Mouse (Mus musculus): ENCODE data around the gene Nr2c2ap. TPM values are rescaled to one million over a fixed set of nuclear protein-coding genes. Genes with fewer than 3 reads are reported as not detected.

Nr2c2ap gene
- 13.8 and 14.8 TPM in 2 replicates for polyA plus RNA-seq (2012; rRNA removed)

DNA sequence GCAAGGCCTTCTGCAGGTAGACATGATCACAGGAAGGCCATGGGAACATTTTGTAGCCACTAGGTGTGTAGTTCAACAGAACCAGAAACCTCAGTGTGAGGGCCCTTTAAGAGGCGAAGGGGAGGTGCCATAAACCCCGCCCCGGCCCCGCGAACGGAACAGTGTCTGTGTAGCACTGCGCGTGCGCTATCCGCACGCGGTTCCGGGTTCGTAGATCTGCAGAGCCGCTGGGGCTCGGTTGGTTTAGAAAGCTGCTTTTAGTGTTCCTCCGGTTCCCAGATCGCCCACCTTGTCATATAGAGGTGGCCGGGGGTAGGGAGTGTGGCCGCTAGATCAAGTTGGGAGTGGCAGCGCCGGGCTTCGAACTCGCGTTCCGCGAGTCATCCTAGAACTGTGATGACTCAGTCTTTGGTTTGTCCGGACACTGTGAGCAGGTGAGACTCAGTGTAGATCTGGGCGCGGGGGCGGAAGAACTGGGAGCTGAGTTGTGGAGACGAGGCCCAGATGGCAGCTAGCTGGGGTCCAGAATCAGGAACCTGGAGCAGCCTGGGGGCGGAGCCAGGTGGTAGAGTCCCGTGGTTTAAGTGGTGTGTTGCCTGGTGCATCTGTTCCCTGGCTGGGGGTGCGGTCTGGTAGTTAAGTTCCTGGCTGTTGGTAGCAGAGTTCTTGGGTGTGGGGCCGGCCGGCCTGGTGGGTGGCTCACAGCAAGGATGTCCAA lies at the start of gene Nr2c2ap:
Gene Nr2c2ap, plus strand, starts transcription at position 168 of the 718 bp plus-strand sequence.
- no peaks in the 10 kb centered on the region for H3K27me3 ChIP-seq (replicated peaks; ENCODE audit: control insufficient read depth, insufficient read depth, low read length)
- DNase-seq = peak; percentile 90
- H3K4me1 ChIP-seq (ENCODE audit: control insufficient read depth, insufficient read depth, low read length) = peaks cover 9% of the 10 kb centered on the region; the same call in 1 of the 2 replicates
- no peak for TF ChIP-seq CTCF (conservative IDR thresholded peaks at IDR 0.05; ENCODE audit: insufficient read depth, insufficient read length, low read depth, low read length)
- no peak for TF ChIP-seq POLR2A (IDR thresholded peaks at IDR 0.05; ENCODE audit: low read depth, low read length)
- no peaks in the 10 kb centered on the region for H3K36me3 ChIP-seq (ENCODE audit: control insufficient read depth, insufficient read depth, low read length)
- peak within 1 kb of the TSS; percentile 66 for H3K4me3 ChIP-seq (ENCODE audit: insufficient read depth, low read depth, low read length)
- H3K27ac ChIP-seq (ENCODE audit: insufficient read depth, low read depth, low read length) = no peak within 1 kb of the TSS
- 2% methylated on average over 37 of the region's 37 CpGs for WGBS

GRCm38 (mm10) chr8:70081976-70082375 lies 49.2 kb upstream of the Nr2c2ap start:
- Histone ChIP-seq H3K36me3 (ENCODE audit: control insufficient read depth, insufficient read depth, low read length) (no peaks in the 10 kb centered on the region), H3K27ac (ENCODE audit: insufficient read depth, low read depth, low read length) (no peak overlapping the region), H3K4me1 (ENCODE audit: control insufficient read depth, insufficient read depth, low read length) (no peaks in the 10 kb centered on the region), H3K4me3 (ENCODE audit: insufficient read depth, low read depth, low read length) (no peak overlapping the region), H3K27me3 (replicated peaks; ENCODE audit: control insufficient read depth, insufficient read depth, low read length) (no peaks in the 10 kb centered on the region)
- WGBS = 86% methylated on average over 2 of the region's 2 CpGs
- DNase-seq = no peak
- no peak for TF ChIP-seq CTCF (conservative IDR thresholded peaks at IDR 0.05; ENCODE audit: insufficient read depth, insufficient read length, low read depth, low read length)
- no peak for TF ChIP-seq POLR2A (IDR thresholded peaks at IDR 0.05; ENCODE audit: low read depth, low read length)

DNA sequence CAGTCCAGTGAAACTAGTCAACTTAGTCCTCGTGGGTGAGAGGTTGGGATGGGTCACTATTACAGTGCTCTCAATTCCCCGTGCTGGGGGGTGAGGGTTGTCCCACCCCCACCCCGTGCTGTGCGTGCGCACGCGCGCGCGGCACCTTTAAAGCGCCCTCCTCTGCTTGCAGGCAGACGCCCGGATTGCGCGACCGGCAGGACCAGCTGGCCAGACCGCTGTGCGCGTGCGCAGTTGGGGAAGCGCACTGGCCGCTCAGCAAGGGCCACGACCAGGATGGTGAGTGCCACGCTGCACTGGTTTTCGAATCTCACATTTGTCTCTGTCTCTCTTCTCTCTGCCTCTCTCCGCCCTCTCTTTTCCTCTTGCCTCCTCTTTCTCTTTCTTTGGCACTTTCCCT lies 47.8 kb upstream of the Nr2c2ap start, which contains the start of gene Hapln4:
Gene Hapln4, plus strand, starts transcription at position 173 of the 400 bp plus-strand sequence.
- Histone ChIP-seq H3K27ac (ENCODE audit: insufficient read depth, low read depth, low read length) (no peak within 1 kb of the TSS), H3K27me3 (replicated peaks; ENCODE audit: control insufficient read depth, insufficient read depth, low read length) (no peaks in the 10 kb centered on the region), H3K36me3 (ENCODE audit: control insufficient read depth, insufficient read depth, low read length) (no peaks in the 10 kb centered on the region), H3K4me1 (ENCODE audit: control insufficient read depth, insufficient read depth, low read length) (no peaks in the 10 kb centered on the region), H3K4me3 (ENCODE audit: insufficient read depth, low read depth, low read length) (no peak within 1 kb of the TSS)
- no peak for TF ChIP-seq POLR2A (IDR thresholded peaks at IDR 0.05; ENCODE audit: low read depth, low read length)
- no peak for TF ChIP-seq CTCF (conservative IDR thresholded peaks at IDR 0.05; ENCODE audit: insufficient read depth, insufficient read length, low read depth, low read length)
- under 1% methylated on average over 26 of the region's 26 CpGs for WGBS
- peak; percentile 67 for DNase-seq

DNA sequence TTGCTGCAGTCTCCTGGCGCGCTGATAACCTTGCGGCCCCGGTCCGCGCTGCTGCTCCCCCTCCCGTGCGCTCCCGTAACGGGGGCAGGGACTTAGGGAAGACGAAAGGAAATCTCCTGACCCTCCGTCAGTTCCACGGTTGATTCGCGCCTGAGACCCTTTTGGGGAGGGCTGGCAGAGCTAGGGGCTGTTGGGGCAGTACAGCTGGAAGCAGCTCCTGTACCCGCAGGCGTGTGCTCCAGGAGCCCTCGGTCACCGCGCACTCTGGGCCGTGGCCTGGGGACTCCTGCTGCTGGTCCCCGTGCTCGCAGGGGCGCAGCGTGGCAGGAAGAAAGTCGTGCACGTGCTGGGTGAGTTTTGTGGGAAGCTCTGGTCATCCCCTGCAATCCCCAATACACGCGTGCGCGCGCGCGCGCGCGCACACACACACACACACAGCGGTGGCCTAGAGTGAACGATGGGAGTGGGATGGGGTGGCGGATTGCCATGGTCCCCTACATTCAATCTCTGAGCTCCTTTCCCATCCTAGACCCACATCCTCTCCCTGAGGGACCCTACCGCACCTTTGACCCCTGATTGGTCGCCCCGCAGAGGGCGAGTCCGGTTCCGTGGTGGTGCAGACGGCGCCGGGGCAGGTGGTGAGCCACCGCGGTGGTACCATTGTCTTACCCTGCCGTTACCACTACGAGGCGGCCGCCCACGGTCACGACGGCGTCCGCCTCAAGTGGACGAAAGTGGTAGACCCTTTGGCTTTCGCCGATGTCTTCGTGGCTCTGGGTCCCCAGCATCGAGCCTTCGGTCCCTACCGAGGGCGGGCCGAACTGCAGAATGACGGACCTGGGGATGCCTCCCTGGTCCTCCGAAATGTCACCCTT lies 46.7 kb upstream of the Nr2c2ap start:
- TF ChIP-seq POLR2A (IDR thresholded peaks at IDR 0.05; ENCODE audit: low read depth, low read length) = no peak
- no peak for TF ChIP-seq CTCF (conservative IDR thresholded peaks at IDR 0.05; ENCODE audit: insufficient read depth, insufficient read length, low read depth, low read length)
- Histone ChIP-seq H3K4me1 (ENCODE audit: control insufficient read depth, insufficient read depth, low read length) (no peaks in the 10 kb centered on the region), H3K36me3 (ENCODE audit: control insufficient read depth, insufficient read depth, low read length) (no peaks in the 10 kb centered on the region), H3K4me3 (ENCODE audit: insufficient read depth, low read depth, low read length) (no peak overlapping the region), H3K27ac (ENCODE audit: insufficient read depth, low read depth, low read length) (no peak overlapping the region), H3K27me3 (replicated peaks; ENCODE audit: control insufficient read depth, insufficient read depth, low read length) (0 out of 2 replicates have a peak, but pooled peaks cover 3% of the 10 kb centered on the region)
- WGBS = 4% methylated on average over 71 of the region's 71 CpGs
- no peak for DNase-seq

DNA sequence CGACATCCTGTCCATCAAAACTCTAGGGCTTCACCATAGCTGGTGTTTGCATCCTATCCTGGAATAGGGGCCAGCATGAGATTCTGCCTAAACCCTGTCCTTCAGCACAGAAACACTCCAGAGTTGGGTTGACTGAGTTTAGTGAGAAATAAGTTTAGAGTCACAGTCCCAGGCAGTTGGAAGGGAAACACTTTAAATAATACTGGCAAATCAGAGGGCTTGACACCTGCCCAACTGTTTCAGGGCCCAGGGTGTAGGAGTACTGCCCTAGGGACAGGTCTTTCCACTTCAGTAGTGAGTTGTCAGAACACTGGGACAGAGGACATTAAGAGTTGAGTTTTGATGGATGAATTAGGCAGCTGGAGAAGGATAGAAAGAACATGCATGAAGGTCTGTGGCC lies 45.0 kb upstream of the Nr2c2ap start:
- Histone ChIP-seq H3K27me3 (replicated peaks; ENCODE audit: control insufficient read depth, insufficient read depth, low read length) (0 out of 2 replicates have a peak, but pooled peaks cover 3% of the 10 kb centered on the region), H3K4me3 (ENCODE audit: insufficient read depth, low read depth, low read length) (no peak overlapping the region), H3K36me3 (ENCODE audit: control insufficient read depth, insufficient read depth, low read length) (no peaks in the 10 kb centered on the region), H3K27ac (ENCODE audit: insufficient read depth, low read depth, low read length) (no peak overlapping the region), H3K4me1 (ENCODE audit: control insufficient read depth, insufficient read depth, low read length) (no peaks in the 10 kb centered on the region)
- TF ChIP-seq CTCF (conservative IDR thresholded peaks at IDR 0.05; ENCODE audit: insufficient read depth, insufficient read length, low read depth, low read length) (no peak), POLR2A (IDR thresholded peaks at IDR 0.05; ENCODE audit: low read depth, low read length) (no peak)
- 39% methylated on average over 1 of the region's 1 CpGs for WGBS
- DNase-seq = no peak

GRCm38 (mm10) chr8:70087237-70087636 lies 43.9 kb upstream of the Nr2c2ap start:
- WGBS = 6% methylated on average over 7 of the region's 7 CpGs
- no peak for DNase-seq
- H3K27me3 ChIP-seq (replicated peaks; ENCODE audit: control insufficient read depth, insufficient read depth, low read length) = 0 out of 2 replicates have a peak, but pooled peaks cover 3% of the 10 kb centered on the region

More at GRCm38 (mm10) chr8:70087237-70087636, 43.9 kb upstream of the Nr2c2ap start:
- no peaks in the 10 kb centered on the region for H3K36me3 ChIP-seq (ENCODE audit: control insufficient read depth, insufficient read depth, low read length)
- no peaks in the 10 kb centered on the region for H3K4me1 ChIP-seq (ENCODE audit: control insufficient read depth, insufficient read depth, low read length)
- no peak overlapping the region for H3K4me3 ChIP-seq (ENCODE audit: insufficient read depth, low read depth, low read length)
- H3K27ac ChIP-seq (ENCODE audit: insufficient read depth, low read depth, low read length) = no peak overlapping the region
- TF ChIP-seq CTCF (conservative IDR thresholded peaks at IDR 0.05; ENCODE audit: insufficient read depth, insufficient read length, low read depth, low read length) (no peak), POLR2A (IDR thresholded peaks at IDR 0.05; ENCODE audit: low read depth, low read length) (no peak)

All from kidney, adult 2 months (tissue).